Mouse (Mus musculus): Measurements from ENCODE around the gene Fscn2. TPM values are rescaled to one million over a fixed set of nuclear protein-coding genes. Genes with fewer than 3 reads are reported as not detected.
"Not testable (repeated sequence)": the region's sequence is repeated elsewhere in the genome, so short reads cannot be mapped to it uniquely, and the experiment has no call there.

Fscn2 gene
- polyA plus RNA-seq, 1 experiment from 2014 or later = 0.20 TPM

DNA sequence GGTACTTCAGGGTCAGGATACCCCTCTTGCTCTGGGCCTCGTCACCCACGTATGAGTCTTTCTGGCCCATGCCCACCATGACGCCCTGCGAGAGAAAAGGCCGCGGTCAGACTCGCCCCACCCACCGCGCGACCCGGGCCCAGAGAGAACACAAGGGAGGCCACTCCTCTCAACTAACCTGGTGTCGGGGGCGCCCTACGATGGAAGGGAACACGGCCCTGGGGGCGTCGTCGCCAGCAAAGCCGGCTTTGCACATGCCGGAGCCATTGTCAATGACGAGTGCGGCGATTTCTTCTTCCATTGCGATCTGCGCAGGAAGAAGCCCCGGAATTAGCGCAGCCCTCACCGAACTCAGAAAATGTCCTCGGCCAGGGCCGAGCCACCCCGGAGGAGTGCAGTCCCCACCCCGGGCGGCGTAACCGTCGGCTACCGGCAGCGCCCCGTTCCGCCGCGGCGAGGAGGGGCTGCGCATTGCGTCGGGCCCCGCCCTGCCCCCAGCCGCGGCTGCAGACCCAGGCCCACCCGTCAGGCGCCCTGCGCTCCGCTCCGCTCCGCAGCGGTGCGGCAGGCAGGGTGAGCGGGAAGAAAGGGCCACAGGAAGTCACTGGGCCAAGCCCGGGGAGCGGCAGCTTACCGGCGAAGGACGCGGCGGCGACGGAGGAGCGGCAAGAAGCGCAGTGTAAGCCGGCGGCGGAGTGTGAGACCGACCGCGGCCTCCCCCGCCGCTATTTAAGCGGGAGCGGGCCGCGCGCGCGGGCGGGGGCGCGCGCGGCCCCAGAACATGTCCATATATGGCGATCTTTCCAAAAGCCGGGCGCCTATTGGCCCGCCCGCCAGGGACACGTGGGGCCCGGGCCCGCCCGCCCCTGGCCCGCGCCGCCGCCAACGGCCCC is 13.3 kb upstream of the Fscn2 start, which contains the start of gene Actg1:
TSS of gene Actg1 (minus strand) at position 752 of the 893 bp plus-strand sequence.
- Histone ChIP-seq H3K9me3 (replicated peaks; ENCODE audit: control insufficient read depth, low read length) (no peaks in the 10 kb centered on the region), H3K9ac (replicated peaks; ENCODE audit: low read length) (peak within 1 kb of the TSS; percentile 100), H3K4me1 (ENCODE audit: control insufficient read depth, insufficient read depth, low read length) (peaks cover 7% of the 10 kb centered on the region; the same call in 1 of the 2 replicates), H3K4me2 (ENCODE audit: low read depth, low read length) (peak within 1 kb of the TSS; percentile 94), H3K36me3 (replicated peaks; ENCODE audit: control insufficient read depth, insufficient read depth, low read depth, low read length) (peaks cover 2% of the 10 kb centered on the region; the same call in 1 of the 2 replicates), H3K27ac (replicated peaks; ENCODE audit: low read depth, low read length) (peak within 1 kb of the TSS; percentile 99), H3K4me3 (ENCODE audit: low read depth, low read length) (peak within 1 kb of the TSS; percentile 100), H3K27me3 (ENCODE audit: control insufficient read depth, insufficient read depth, low read length) (no peaks in the 10 kb centered on the region)
- WGBS = 2% methylated on average over 84 of the region's 103 CpGs
- DNase-seq (ENCODE audit: low spot score) (peak; percentile 95), ATAC-seq (replicated peaks; ENCODE audit: insufficient number of reproducible peaks, low FRiP score, low TSS enrichment, low read depth) (peak; percentile 44)

DNA sequence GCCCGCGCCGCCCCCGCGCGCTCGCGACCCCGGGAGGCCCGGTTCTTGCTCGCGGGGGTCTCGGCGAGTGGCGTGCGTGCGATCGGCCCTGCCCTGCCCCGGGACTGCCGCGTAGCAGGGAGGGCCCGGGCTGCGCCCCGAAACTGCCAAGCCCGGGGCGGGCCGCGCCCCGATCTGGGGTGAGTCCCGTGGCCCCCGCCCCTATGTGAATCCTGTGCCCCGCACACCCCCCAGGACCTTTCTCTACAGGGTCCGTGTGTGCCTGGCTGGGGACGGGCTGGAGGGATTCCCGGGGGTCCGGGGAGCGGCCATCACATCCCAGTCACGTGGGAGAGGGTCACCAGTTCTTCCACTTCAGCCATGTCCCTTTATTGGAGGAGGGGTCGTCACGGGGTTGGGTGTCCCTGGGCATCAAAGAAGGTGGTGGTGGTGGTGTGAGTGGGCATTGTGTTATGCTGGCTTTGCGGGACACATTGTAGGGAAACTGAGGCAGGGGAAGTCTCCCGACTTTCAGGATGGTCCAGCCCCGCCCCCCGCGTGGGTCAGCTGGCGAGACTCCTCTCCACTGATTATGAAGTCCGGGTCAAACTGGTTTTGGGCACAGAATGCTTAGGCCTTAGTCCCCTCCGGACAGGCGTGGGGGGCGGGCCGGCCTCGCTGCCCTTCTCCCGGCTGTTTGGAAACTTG is 12.5 kb upstream of the Fscn2 start:
- H3K27ac ChIP-seq (replicated peaks; ENCODE audit: low read depth, low read length) = peak overlapping the region; percentile 99
- ATAC-seq (replicated peaks; ENCODE audit: insufficient number of reproducible peaks, low FRiP score, low TSS enrichment, low read depth) (peak; percentile 14), DNase-seq (ENCODE audit: low spot score) (peak; percentile 82)
- H3K4me1 ChIP-seq (ENCODE audit: control insufficient read depth, insufficient read depth, low read length) = peaks cover 7% of the 10 kb centered on the region; the same call in 1 of the 2 replicates
- no peaks in the 10 kb centered on the region for H3K9me3 ChIP-seq (replicated peaks; ENCODE audit: control insufficient read depth, low read length)
- no peaks in the 10 kb centered on the region for H3K27me3 ChIP-seq (ENCODE audit: control insufficient read depth, insufficient read depth, low read length)
- H3K4me2 ChIP-seq (ENCODE audit: low read depth, low read length) = peak overlapping the region; percentile 94
- 4% methylated on average over 40 of the region's 53 CpGs for WGBS
- peak overlapping the region; percentile 100 for H3K4me3 ChIP-seq (ENCODE audit: low read depth, low read length)
- H3K36me3 ChIP-seq (replicated peaks; ENCODE audit: control insufficient read depth, insufficient read depth, low read depth, low read length) = peaks cover 2% of the 10 kb centered on the region; the same call in 1 of the 2 replicates
- H3K9ac ChIP-seq (replicated peaks; ENCODE audit: low read length) = peak overlapping the region; percentile 100

DNA sequence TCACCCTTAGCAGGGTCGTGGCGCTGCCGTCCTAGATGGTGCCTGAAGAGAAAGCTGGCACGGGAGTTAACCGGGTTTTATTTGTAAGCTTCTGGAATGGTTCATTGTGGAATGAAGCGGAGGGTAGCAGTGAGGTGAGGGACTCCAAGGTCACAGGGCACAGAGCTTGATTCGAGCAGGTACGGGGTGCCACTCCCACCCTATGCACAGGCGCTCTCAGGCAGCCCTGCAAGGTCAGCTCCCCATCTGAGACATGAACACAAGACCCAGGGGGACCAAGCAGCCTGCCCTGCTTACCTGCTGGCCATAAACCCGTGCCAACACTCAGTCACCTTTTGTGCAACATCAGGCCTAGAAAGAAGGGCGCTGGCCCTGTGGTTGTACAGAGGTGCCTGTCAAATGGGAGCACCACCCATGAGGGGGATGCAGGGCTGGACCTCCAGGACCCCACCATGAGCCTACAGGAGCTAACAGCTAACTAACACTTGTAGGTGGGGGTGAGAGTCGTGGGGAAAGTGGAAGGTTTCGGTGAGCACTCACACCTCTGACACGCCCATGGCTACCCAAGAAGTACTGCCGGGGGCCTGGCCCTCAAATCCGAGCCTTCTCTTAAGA is 11.9 kb upstream of the Fscn2 start:
- peak overlapping the region; percentile 99 for H3K27ac ChIP-seq (replicated peaks; ENCODE audit: low read depth, low read length)
- H3K9me3 ChIP-seq (replicated peaks; ENCODE audit: control insufficient read depth, low read length) = no peaks in the 10 kb centered on the region
- H3K9ac ChIP-seq (replicated peaks; ENCODE audit: low read length) = peak overlapping the region; percentile 100
- 1% methylated on average over 16 of the region's 16 CpGs for WGBS
- peak overlapping the region; percentile 94 for H3K4me2 ChIP-seq (ENCODE audit: low read depth, low read length)
- H3K4me3 ChIP-seq (ENCODE audit: low read depth, low read length) = peak overlapping the region; percentile 100
- H3K36me3 ChIP-seq (replicated peaks; ENCODE audit: control insufficient read depth, insufficient read depth, low read depth, low read length) = peaks cover 2% of the 10 kb centered on the region; the same call in 1 of the 2 replicates
- peak; percentile 63 for DNase-seq (ENCODE audit: low spot score)
- peak; percentile 10; the same call in 1 of the 2 replicates for ATAC-seq (replicated peaks; ENCODE audit: insufficient number of reproducible peaks, low FRiP score, low TSS enrichment, low read depth)
- H3K27me3 ChIP-seq (ENCODE audit: control insufficient read depth, insufficient read depth, low read length) = no peaks in the 10 kb centered on the region
- peaks cover 7% of the 10 kb centered on the region; the same call in 1 of the 2 replicates for H3K4me1 ChIP-seq (ENCODE audit: control insufficient read depth, insufficient read depth, low read length)

DNA sequence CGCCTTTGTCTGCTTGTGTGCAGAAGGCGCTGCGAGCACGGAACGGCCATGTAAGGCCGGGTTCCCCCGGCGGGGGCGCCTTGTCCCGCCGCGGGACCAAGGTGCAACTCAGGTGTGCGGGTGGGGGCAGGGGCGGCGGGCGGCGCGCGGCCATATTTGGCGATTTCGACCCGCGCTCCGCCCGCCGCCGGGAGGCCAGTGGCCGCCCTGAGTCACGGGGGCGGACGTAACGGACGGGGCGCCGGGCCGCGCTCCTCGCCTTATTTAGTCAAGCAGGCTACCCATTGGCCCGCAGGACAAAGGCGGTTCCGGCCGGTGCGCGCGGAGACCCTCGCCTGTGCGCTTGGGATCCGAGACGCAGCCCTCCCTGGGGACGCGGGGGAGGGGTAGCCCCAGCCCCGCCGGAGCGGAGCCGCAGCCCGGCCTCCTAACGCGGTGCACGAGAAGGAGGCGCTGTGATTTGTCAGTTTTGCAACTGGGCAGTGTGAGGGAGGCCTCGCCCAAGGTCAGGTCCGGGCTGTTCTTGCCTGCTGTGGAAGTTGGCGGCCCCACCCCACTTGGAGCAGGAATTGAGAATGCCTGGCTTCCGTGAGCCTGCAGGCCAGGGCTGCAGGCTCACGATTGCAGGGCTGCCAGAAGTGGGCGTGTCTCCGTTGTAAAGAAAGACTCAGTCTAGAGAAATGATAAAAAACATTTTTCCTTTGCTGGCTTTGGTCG is 11.2 kb upstream of the Fscn2 start:
- Histone ChIP-seq H3K9me3 (replicated peaks; ENCODE audit: control insufficient read depth, low read length) (no peaks in the 10 kb centered on the region), H3K4me2 (ENCODE audit: low read depth, low read length) (peak overlapping the region; percentile 94), H3K9ac (replicated peaks; ENCODE audit: low read length) (peak overlapping the region; percentile 100), H3K4me1 (ENCODE audit: control insufficient read depth, insufficient read depth, low read length) (peaks cover 7% of the 10 kb centered on the region; the same call in 1 of the 2 replicates), H3K36me3 (replicated peaks; ENCODE audit: control insufficient read depth, insufficient read depth, low read depth, low read length) (peaks cover 2% of the 10 kb centered on the region; the same call in 1 of the 2 replicates), H3K27ac (replicated peaks; ENCODE audit: low read depth, low read length) (peak overlapping the region; percentile 99), H3K4me3 (ENCODE audit: low read depth, low read length) (peak overlapping the region; percentile 100), H3K27me3 (ENCODE audit: control insufficient read depth, insufficient read depth, low read length) (no peaks in the 10 kb centered on the region)
- peak; percentile 97 for DNase-seq (ENCODE audit: low spot score)
- ATAC-seq (replicated peaks; ENCODE audit: insufficient number of reproducible peaks, low FRiP score, low TSS enrichment, low read depth) = peak; percentile 77
- WGBS = under 1% methylated on average over 57 of the region's 68 CpGs

DNA sequence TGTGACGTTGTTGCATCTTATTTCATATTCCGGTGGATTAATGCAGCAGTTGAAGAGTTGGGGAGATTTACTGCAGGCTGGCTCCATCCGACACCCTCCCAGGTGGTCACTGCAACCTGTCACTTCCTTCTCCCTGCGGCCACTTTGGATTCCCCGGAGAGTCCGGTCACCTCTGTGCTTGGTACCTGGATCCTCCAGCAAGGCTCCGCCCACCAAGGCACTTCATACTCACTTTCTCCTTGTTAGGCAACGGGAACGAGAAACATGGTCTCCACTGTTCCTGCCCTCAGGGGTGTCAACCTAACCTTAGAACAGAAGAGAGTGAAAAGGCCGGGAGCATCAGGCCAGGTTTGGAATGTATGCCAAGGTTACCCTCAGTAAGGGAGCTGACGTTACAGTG is 10.6 kb upstream of the Fscn2 start:
- peaks cover 2% of the 10 kb centered on the region; the same call in 1 of the 2 replicates for H3K36me3 ChIP-seq (replicated peaks; ENCODE audit: control insufficient read depth, insufficient read depth, low read depth, low read length)
- peak overlapping the region; percentile 100 for H3K9ac ChIP-seq (replicated peaks; ENCODE audit: low read length)
- peaks cover 7% of the 10 kb centered on the region; the same call in 1 of the 2 replicates for H3K4me1 ChIP-seq (ENCODE audit: control insufficient read depth, insufficient read depth, low read length)
- DNase-seq (ENCODE audit: low spot score) (peak; percentile 49), ATAC-seq (replicated peaks; ENCODE audit: insufficient number of reproducible peaks, low FRiP score, low TSS enrichment, low read depth) (no peak)
- WGBS = 13% methylated on average over 11 of the region's 11 CpGs
- H3K9me3 ChIP-seq (replicated peaks; ENCODE audit: control insufficient read depth, low read length) = no peaks in the 10 kb centered on the region
- H3K27me3 ChIP-seq (ENCODE audit: control insufficient read depth, insufficient read depth, low read length) = no peaks in the 10 kb centered on the region
- peak overlapping the region; percentile 94 for H3K4me2 ChIP-seq (ENCODE audit: low read depth, low read length)
- H3K4me3 ChIP-seq (ENCODE audit: low read depth, low read length) = peak overlapping the region; percentile 100
- peak overlapping the region; percentile 99 for H3K27ac ChIP-seq (replicated peaks; ENCODE audit: low read depth, low read length)

DNA sequence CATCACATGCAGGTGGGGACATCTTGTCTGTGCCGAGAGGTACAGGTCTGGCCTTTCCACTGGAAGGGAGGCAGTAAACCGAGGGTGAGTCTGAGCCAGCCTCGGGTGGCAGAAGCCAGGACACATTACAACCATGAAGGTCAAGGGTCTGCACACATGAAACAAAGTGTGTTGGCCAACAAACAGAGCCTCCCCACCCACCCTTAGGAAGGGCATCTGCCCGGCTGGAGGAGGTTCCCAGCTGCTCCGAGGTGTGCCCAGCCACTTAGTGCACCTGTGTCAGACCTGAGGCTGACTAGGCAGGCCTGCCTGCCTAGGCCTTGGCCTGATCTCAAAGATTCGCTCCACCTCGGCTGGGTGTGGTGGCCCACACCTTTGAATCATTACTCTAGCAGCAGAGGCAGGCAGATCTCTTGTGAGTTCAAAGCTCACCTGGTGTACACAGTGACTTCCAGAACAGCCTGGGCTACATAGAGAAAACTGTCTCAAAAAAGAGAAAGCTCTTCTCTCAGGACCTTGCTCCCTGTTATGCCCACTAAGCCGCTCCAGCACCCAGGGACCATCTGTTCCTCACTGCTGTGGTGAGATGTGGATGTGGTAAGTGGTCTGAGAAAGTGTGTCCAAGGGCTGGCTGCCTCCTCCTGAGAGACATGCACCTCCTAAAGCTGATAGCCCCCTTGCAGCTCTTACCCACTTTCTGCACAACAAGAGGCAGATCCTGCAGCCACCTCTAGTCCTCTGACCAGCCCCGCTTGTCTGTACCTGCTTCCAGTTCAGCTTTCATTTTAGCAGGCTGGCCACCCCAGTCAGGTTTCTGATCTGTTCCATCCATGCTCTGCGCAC is 9.9 kb upstream of the Fscn2 start:
- DNase-seq (ENCODE audit: low spot score) (no peak), ATAC-seq (replicated peaks; ENCODE audit: insufficient number of reproducible peaks, low FRiP score, low TSS enrichment, low read depth) (no peak)
- no peaks in the 10 kb centered on the region for H3K9me3 ChIP-seq (replicated peaks; ENCODE audit: control insufficient read depth, low read length)
- no peak overlapping the region for H3K4me3 ChIP-seq (ENCODE audit: low read depth, low read length)
- WGBS = 82% methylated on average over 10 of the region's 10 CpGs
- no peak overlapping the region for H3K9ac ChIP-seq (replicated peaks; ENCODE audit: low read length)
- peak overlapping the region; percentile 99 for H3K27ac ChIP-seq (replicated peaks; ENCODE audit: low read depth, low read length)
- no peak overlapping the region for H3K4me2 ChIP-seq (ENCODE audit: low read depth, low read length)
- H3K4me1 ChIP-seq (ENCODE audit: control insufficient read depth, insufficient read depth, low read length) = peaks cover 7% of the 10 kb centered on the region; the same call in 1 of the 2 replicates
- no peaks in the 10 kb centered on the region for H3K27me3 ChIP-seq (ENCODE audit: control insufficient read depth, insufficient read depth, low read length)
- peaks cover 2% of the 10 kb centered on the region; the same call in 1 of the 2 replicates for H3K36me3 ChIP-seq (replicated peaks; ENCODE audit: control insufficient read depth, insufficient read depth, low read depth, low read length)

DNA sequence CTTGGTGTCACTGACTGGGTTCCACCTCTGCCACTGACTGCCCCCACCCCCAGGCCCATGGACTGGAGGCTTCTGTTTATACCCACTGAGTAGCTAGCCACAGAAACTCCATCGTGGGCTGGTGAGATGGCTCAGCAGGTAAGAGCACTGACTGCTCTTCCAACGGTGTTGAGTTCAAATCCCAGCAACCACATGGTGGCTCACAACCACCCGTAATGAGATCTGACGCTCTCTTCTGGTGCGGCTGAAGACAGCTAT is 9.3 kb upstream of the Fscn2 start:
- H3K27me3 ChIP-seq (ENCODE audit: control insufficient read depth, insufficient read depth, low read length); H3K9ac ChIP-seq (replicated peaks; ENCODE audit: low read length); DNase-seq (ENCODE audit: low spot score); ATAC-seq (replicated peaks; ENCODE audit: insufficient number of reproducible peaks, low FRiP score, low TSS enrichment, low read depth); H3K4me3 ChIP-seq (ENCODE audit: low read depth, low read length); H3K9me3 ChIP-seq (replicated peaks; ENCODE audit: control insufficient read depth, low read length); H3K27ac ChIP-seq (replicated peaks; ENCODE audit: low read depth, low read length); H3K36me3 ChIP-seq (replicated peaks; ENCODE audit: control insufficient read depth, insufficient read depth, low read depth, low read length); H3K4me2 ChIP-seq (ENCODE audit: low read depth, low read length); H3K4me1 ChIP-seq (ENCODE audit: control insufficient read depth, insufficient read depth, low read length): not testable (repeated sequence)
- 91% methylated on average over 5 of the region's 5 CpGs for WGBS
